Comparison of ENCODE assay signal across 8 mouse cellular contexts in genomic region chr11:75012997-75013694, GRCm38 (mm10).
A peak's percentile ranks its signal among the peaks of the same experiment; 100 is the strongest.
DNase-seq lines count a peak whose midpoint lies in the region; ATAC-seq and TF ChIP-seq lines count a peak whose summit lies in the region.

No protein-coding gene starts in this region.

- no peak overlapping the region for H3K4me3 ChIP-seq in lung, postnatal 0 days (ENCODE audit: low read depth, low read length)

- no peaks in the 10 kb centered on the region for H3K9me3 ChIP-seq in lung, postnatal 0 days (ENCODE audit: low read length)

- WGBS in lung, postnatal 0 days = 24% methylated on average over 12 of the region's 12 CpGs

- no peaks in the 10 kb centered on the region for H3K27me3 ChIP-seq in lung, postnatal 0 days (replicated peaks; ENCODE audit: insufficient read depth, low read length)

- H3K9ac ChIP-seq in lung, postnatal 0 days (replicated peaks; ENCODE audit: low read depth) = no peak overlapping the region

- peak; percentile 35; the same call in 1 of the 2 replicates for TF ChIP-seq CTCF in lung, postnatal 0 days (IDR thresholded peaks at IDR 0.05)

- H3K27ac ChIP-seq in lung, postnatal 0 days (ENCODE audit: low read length) = peak overlapping the region; percentile 10; the same call in 1 of the 2 replicates

- H3K36me3 ChIP-seq in lung, postnatal 0 days (ENCODE audit: insufficient read depth, low read length) = no peaks in the 10 kb centered on the region

- no peak; the same call in 1 of the 2 replicates for TF ChIP-seq EP300 in lung, postnatal 0 days (IDR thresholded peaks at IDR 0.05)

- peak; percentile 49 to 62 for DNase-seq in CD8-positive naive resting alpha-beta T cell, adult 2 months (ENCODE audit: low read depth in 2 of 2, low spot score in 2 of 2)
- peak; percentile 56 for DNase-seq in adrenal gland, postnatal 10 days
- peak; percentile 42 for DNase-seq in forelimb bud, embryonic 11.5 days (ENCODE audit: low read depth, low spot score)
- peak; percentile 75 for DNase-seq in heart, postnatal 25 days (ENCODE audit: low spot score)
- DNase-seq in kidney, postnatal 36 days = peak; percentile 60 to 69
- peak; percentile 89 for DNase-seq in lung, postnatal 0 days (ENCODE audit: low spot score)
- DNase-seq in right cerebral cortex, postnatal 25 days = peak; percentile 47

- peak; percentile 89 for ATAC-seq in lung, postnatal 0 days
- no peak for ATAC-seq in monocyte, adult 5-6 weeks (replicated peaks; ENCODE audit: insufficient number of reproducible peaks, low FRiP score, low TSS enrichment, poor library complexity, severe bottlenecking)

- H3K4me2 ChIP-seq in lung, postnatal 0 days (replicated peaks; ENCODE audit: low read depth, low read length) = no peak overlapping the region

- no peaks in the 10 kb centered on the region; the same call in 1 of the 2 replicates for H3K4me1 ChIP-seq in lung, postnatal 0 days (ENCODE audit: insufficient read depth, low read depth, low read length)

- intact Hi-C loops in heart, postnatal 25 days (cut with DNase I) = loop anchor here (2.0 kb wide), 1 partner anchor 24 kb away; no protein-coding TSS in a partner anchor
